Mouse (Mus musculus): ENCODE data around the gene Fsip1.

DNA sequence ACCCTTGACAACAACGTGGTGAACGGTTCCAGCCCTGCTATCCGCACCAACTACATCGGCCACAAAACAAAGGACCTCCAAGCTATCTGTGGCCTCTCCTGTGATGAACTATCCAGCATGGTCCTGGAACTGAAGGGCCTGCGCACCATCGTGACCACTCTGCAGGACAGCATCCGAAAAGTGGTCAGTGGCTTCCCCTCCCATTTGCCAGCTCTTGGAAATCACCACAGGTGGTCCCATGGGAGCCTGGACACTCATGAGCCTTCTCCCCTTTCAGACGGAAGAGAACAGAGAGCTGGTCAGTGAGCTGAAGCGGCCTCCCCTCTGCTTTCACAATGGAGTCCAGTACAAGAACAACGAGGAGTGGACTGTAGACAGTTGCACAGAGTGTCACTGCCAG lies 142.1 kb downstream of the Fsip1 start:
- no peak for TF ChIP-seq CTCF (IDR thresholded peaks at IDR 0.05; ENCODE audit: low read depth)
- TF ChIP-seq EP300 (IDR thresholded peaks at IDR 0.05; ENCODE audit: low read depth): no peak

Measured in liver, postnatal 0 days (tissue).